Comparison of ENCODE assay signal across 10 mouse cellular contexts in genomic region chr14:29405125-29405877, GRCm38 (mm10).
DNase-seq lines count a peak whose midpoint lies in the region; ATAC-seq lines count a peak whose summit lies in the region.
"Had no signal": no experiment of that assay in that cellular context is flagged by ENCODE, and none has a peak within 500 bp of the region (broad histone marks: within the 10 kb centered on the region; RNA-seq: fewer than 3 reads in every experiment).

No protein-coding gene starts in this region.

- no peaks in the 10 kb centered on the region for H3K9me3 ChIP-seq in forebrain, embryonic 15.5 days
- no peaks in the 10 kb centered on the region for H3K9me3 ChIP-seq in forebrain, embryonic 10.5 days
- no peaks in the 10 kb centered on the region for H3K9me3 ChIP-seq in lung, embryonic 15.5 days
- no peaks in the 10 kb centered on the region for H3K9me3 ChIP-seq in embryonic facial prominence, embryonic 14.5 days (ENCODE audit: control insufficient read depth, low read length)
- H3K9me3 ChIP-seq in neural tube, embryonic 15.5 days (replicated peaks), result no peaks in the 10 kb centered on the region
- H3K9me3 ChIP-seq: hindbrain, embryonic 15.5 days had no signal

- DNase-seq in forebrain, embryonic 10.5 days (ENCODE audit: extremely low spot score, low spot score), result no peak
- DNase-seq in lung, postnatal 25 days (ENCODE audit: low spot score), result no peak
- DNase-seq in embryonic facial prominence, embryonic 14.5 days (ENCODE audit: low spot score), result peak; percentile 53
- no peak for DNase-seq in layer of hippocampus, adult 9-11 months
- DNase-seq in adipocyte (ENCODE audit: low spot score), result no peak
- DNase-seq: thymus, postnatal 36 days had no signal

- peak; percentile 51; the same call in 1 of the 2 replicates for ATAC-seq in forebrain, embryonic 15.5 days (replicated peaks)
- peak; percentile 41; the same call in 1 of the 2 replicates for ATAC-seq in lung, embryonic 15.5 days (ENCODE audit: borderline replicate concordance, extremely low read depth, low FRiP score, low TSS enrichment)
- no peak for ATAC-seq in embryonic facial prominence, embryonic 14.5 days (ENCODE audit: low read depth)
- 0 out of 2 replicates have a peak, but pooled peaks have one; percentile 41 for ATAC-seq in neural tube, embryonic 15.5 days (ENCODE audit: low FRiP score)

- no peak overlapping the region for H3K9ac ChIP-seq in forebrain, embryonic 15.5 days (replicated peaks)
- no peak overlapping the region for H3K9ac ChIP-seq in lung, embryonic 15.5 days
- no peak overlapping the region for H3K9ac ChIP-seq in embryonic facial prominence, embryonic 14.5 days (ENCODE audit: low read depth, low read length)
- no peak overlapping the region for H3K9ac ChIP-seq in neural tube, embryonic 15.5 days (replicated peaks)
- H3K9ac ChIP-seq: hindbrain, embryonic 15.5 days had no signal

- H3K4me3 ChIP-seq in forebrain, embryonic 15.5 days, result no peak overlapping the region
- no peak overlapping the region for H3K4me3 ChIP-seq in forebrain, embryonic 10.5 days
- H3K4me3 ChIP-seq in lung, embryonic 15.5 days, result no peak overlapping the region
- H3K4me3 ChIP-seq in embryonic facial prominence, embryonic 14.5 days (ENCODE audit: low read depth, low read length), result no peak overlapping the region
- no peak overlapping the region for H3K4me3 ChIP-seq in neural tube, embryonic 15.5 days (replicated peaks)
- H3K4me3 ChIP-seq: hindbrain, embryonic 15.5 days had no signal

- no peaks in the 10 kb centered on the region for H3K27me3 ChIP-seq in forebrain, embryonic 15.5 days
- no peaks in the 10 kb centered on the region for H3K27me3 ChIP-seq in forebrain, embryonic 10.5 days (ENCODE audit: poor library complexity, severe bottlenecking)
- H3K27me3 ChIP-seq in lung, embryonic 15.5 days, result no peaks in the 10 kb centered on the region
- no peaks in the 10 kb centered on the region for H3K27me3 ChIP-seq in embryonic facial prominence, embryonic 14.5 days (replicated peaks; ENCODE audit: control insufficient read depth, insufficient read depth, low read length)
- no peaks in the 10 kb centered on the region; the same call in 1 of the 2 replicates for H3K27me3 ChIP-seq in neural tube, embryonic 15.5 days (replicated peaks)
- H3K27me3 ChIP-seq: hindbrain, embryonic 15.5 days had no signal

- no peak overlapping the region for H3K4me2 ChIP-seq in forebrain, embryonic 15.5 days (replicated peaks)
- no peak overlapping the region for H3K4me2 ChIP-seq in lung, embryonic 15.5 days
- no peak overlapping the region for H3K4me2 ChIP-seq in embryonic facial prominence, embryonic 14.5 days (ENCODE audit: low read depth, low read length)
- H3K4me2 ChIP-seq in neural tube, embryonic 15.5 days, result no peak overlapping the region
- H3K4me2 ChIP-seq: hindbrain, embryonic 15.5 days had no signal

- WGBS in forebrain, embryonic 15.5 days, result 43% methylated on average over 8 of the region's 8 CpGs
- WGBS in forebrain, embryonic 10.5 days, result 87% methylated on average over 8 of the region's 8 CpGs
- WGBS in lung, embryonic 15.5 days, result 30% methylated on average over 8 of the region's 8 CpGs
- WGBS in embryonic facial prominence, embryonic 14.5 days, result 48% methylated on average over 8 of the region's 8 CpGs
- WGBS in neural tube, embryonic 15.5 days, result 46% methylated on average over 8 of the region's 8 CpGs

- no peaks in the 10 kb centered on the region for H3K36me3 ChIP-seq in forebrain, embryonic 15.5 days
- H3K36me3 ChIP-seq in forebrain, embryonic 10.5 days (replicated peaks), result no peaks in the 10 kb centered on the region
- no peaks in the 10 kb centered on the region for H3K36me3 ChIP-seq in lung, embryonic 15.5 days
- no peaks in the 10 kb centered on the region for H3K36me3 ChIP-seq in embryonic facial prominence, embryonic 14.5 days (ENCODE audit: control insufficient read depth, insufficient read depth, low read length)
- H3K36me3 ChIP-seq in neural tube, embryonic 15.5 days, result no peaks in the 10 kb centered on the region
- H3K36me3 ChIP-seq: hindbrain, embryonic 15.5 days had no signal

- H3K27ac ChIP-seq in forebrain, embryonic 15.5 days (replicated peaks), result no peak overlapping the region; the same call in 1 of the 2 replicates
- H3K27ac ChIP-seq in forebrain, embryonic 10.5 days, result no peak overlapping the region
- peak overlapping the region; percentile 35 for H3K27ac ChIP-seq in lung, embryonic 15.5 days
- H3K27ac ChIP-seq in embryonic facial prominence, embryonic 14.5 days (replicated peaks; ENCODE audit: low read depth, low read length), result no peak overlapping the region
- peak overlapping the region; percentile 9; the same call in 1 of the 2 replicates for H3K27ac ChIP-seq in neural tube, embryonic 15.5 days (replicated peaks)
- H3K27ac ChIP-seq: hindbrain, embryonic 15.5 days had no signal

- peaks cover 7% of the 10 kb centered on the region; the same call in 1 of the 2 replicates for H3K4me1 ChIP-seq in forebrain, embryonic 15.5 days
- no peaks in the 10 kb centered on the region for H3K4me1 ChIP-seq in forebrain, embryonic 10.5 days
- H3K4me1 ChIP-seq in lung, embryonic 15.5 days, result peaks cover 13% of the 10 kb centered on the region; the same call in 1 of the 2 replicates
- H3K4me1 ChIP-seq in embryonic facial prominence, embryonic 14.5 days (ENCODE audit: control insufficient read depth, insufficient read depth, low read length), result peaks cover 9% of the 10 kb centered on the region
- peaks cover 17% of the 10 kb centered on the region; the same call in 1 of the 2 replicates for H3K4me1 ChIP-seq in neural tube, embryonic 15.5 days

Comparison
In these comparisons a context has a peak if more than half of its experiments do, and no peak if none do; other contexts are left out.
1. H3K27ac ChIP-seq: peak in lung, embryonic 15.5 days (single experiment) and neural tube, embryonic 15.5 days (single experiment); none in forebrain, embryonic 15.5 days (single experiment), forebrain, embryonic 10.5 days (single experiment) and embryonic facial prominence, embryonic 14.5 days (single experiment).